Mouse (Mus musculus): Measurements from ENCODE around the gene Wasf3. TPM values are rescaled to one million over a fixed set of nuclear protein-coding genes. Genes with fewer than 3 reads are reported as not detected.
"Not testable (repeated sequence)": the region's sequence is repeated elsewhere in the genome, so short reads cannot be mapped to it uniquely, and the experiment has no call there.

The Wasf3 gene
- polyA plus RNA-seq, 1 experiment from 2014 or later = 3.0 TPM

DNA sequence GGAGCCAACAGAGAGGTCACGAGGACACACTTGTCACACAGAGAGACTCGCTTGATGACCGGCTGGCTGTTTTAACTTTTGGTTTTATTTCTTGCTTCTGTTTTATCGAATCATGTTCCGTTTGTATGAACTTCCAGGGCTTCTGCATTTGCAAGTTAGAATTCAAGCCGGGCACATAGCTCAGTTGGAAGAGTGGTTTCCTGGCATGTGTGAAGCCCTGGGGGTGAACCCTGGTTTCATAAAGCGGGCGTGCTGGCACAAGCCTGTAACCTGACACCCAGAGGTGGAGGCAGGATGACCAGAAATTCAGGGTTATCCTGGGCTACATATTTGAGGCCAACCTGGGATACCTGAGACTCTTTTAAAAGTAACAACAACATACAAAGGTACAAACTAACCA is 76.8 kb downstream of the Wasf3 start:
- Histone ChIP-seq H3K4me1 (ENCODE audit: insufficient read depth, low read length) (0 out of 2 replicates have a peak, but pooled peaks cover 5% of the 10 kb centered on the region), H3K4me3 (ENCODE audit: low read length) (no peak overlapping the region), H3K27ac (ENCODE audit: low read length) (peak overlapping the region; percentile 52; the same call in 1 of the 2 replicates), H3K9me3 (ENCODE audit: low read length) (no peaks in the 10 kb centered on the region), H3K36me3 (ENCODE audit: insufficient read depth, low read length) (no peaks in the 10 kb centered on the region), H3K9ac (replicated peaks; ENCODE audit: low read length) (no peak overlapping the region), H3K4me2 (replicated peaks; ENCODE audit: low read depth, low read length) (no peak overlapping the region), H3K27me3 (ENCODE audit: insufficient read depth, low read length) (no peaks in the 10 kb centered on the region)
- ATAC-seq (ENCODE audit: low FRiP score, low TSS enrichment) = peak; percentile 39; the same call in 1 of the 2 replicates
- WGBS = 55% methylated on average over 8 of the region's 8 CpGs

- Histone ChIP-seq H3K9me3 (ENCODE audit: low read length) (no peaks in the 10 kb centered on the region), H3K9ac (replicated peaks; ENCODE audit: low read length) (no peak overlapping the region)
- WGBS = 81% methylated on average over 19 of the region's 19 CpGs
Observed at GRCm38 (mm10) chr5:146466663-146467062, 81.9 kb downstream of the Wasf3 start.

DNA sequence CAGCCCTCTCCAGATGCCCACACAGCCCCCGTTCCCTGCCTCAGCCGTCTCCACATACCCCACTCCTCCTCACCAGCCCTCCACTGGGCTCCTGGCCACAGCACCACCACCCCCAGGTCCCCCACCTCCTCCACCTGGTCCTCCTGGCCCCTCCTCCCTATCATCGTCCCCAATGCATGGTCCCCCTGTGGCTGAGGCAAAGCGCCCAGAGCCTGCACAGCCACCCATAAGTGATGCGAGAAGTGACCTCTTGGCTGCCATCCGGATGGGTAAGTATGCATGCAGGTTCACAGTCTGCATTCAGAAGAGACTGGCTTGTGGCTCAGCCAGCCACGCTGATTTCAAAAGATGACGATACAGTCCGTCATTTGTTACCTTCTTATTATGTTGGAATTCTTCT is 83.5 kb downstream of the Wasf3 start:
- Histone ChIP-seq H3K27ac (ENCODE audit: low read length) (no peak overlapping the region), H3K9ac (replicated peaks; ENCODE audit: low read length) (no peak overlapping the region), H3K36me3 (ENCODE audit: insufficient read depth, low read length) (no peaks in the 10 kb centered on the region), H3K4me1 (ENCODE audit: insufficient read depth, low read length) (no peaks in the 10 kb centered on the region), H3K27me3 (ENCODE audit: insufficient read depth, low read length) (no peaks in the 10 kb centered on the region), H3K9me3 (ENCODE audit: low read length) (no peaks in the 10 kb centered on the region), H3K4me3 (ENCODE audit: low read length) (no peak overlapping the region), H3K4me2 (replicated peaks; ENCODE audit: low read depth, low read length) (no peak overlapping the region)
- WGBS = 91% methylated on average over 9 of the region's 9 CpGs
- ATAC-seq (ENCODE audit: low FRiP score, low TSS enrichment) = no peak

More at GRCm38 (mm10) chr5:146466663-146467062, 81.9 kb downstream of the Wasf3 start:
- H3K27me3 ChIP-seq (ENCODE audit: insufficient read depth, low read length) = no peaks in the 10 kb centered on the region
- H3K4me3 ChIP-seq (ENCODE audit: low read length) = no peak overlapping the region
- H3K4me1 ChIP-seq (ENCODE audit: insufficient read depth, low read length) = no peaks in the 10 kb centered on the region
- no peak for ATAC-seq (ENCODE audit: low FRiP score, low TSS enrichment)
- no peaks in the 10 kb centered on the region for H3K36me3 ChIP-seq (ENCODE audit: insufficient read depth, low read length)
- no peak overlapping the region for H3K27ac ChIP-seq (ENCODE audit: low read length)
- no peak overlapping the region for H3K4me2 ChIP-seq (replicated peaks; ENCODE audit: low read depth, low read length)

DNA sequence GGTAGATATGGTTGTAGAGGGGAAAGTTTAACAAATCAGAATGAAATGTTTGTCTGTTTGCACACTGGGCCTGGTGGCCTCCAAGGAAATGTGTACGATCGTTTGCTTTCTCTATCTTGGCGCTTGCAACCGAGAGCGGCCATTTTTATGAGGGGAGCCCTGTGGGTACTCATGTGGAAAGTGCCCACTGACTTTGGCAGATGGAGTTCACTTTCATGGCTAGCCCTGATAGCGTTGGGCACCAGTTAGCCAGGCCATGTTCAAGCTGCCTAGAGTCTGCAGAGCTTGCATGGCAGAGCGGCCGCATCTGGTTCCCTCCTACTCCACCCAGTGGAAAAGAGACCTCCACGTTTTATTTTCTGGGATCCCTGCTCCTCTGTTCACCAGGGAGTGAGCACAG is 86.0 kb downstream of the Wasf3 start:
- H3K4me3 ChIP-seq (ENCODE audit: low read length) = no peak overlapping the region
- ATAC-seq (ENCODE audit: low FRiP score, low TSS enrichment) = no peak
- 80% methylated on average over 9 of the region's 9 CpGs for WGBS
- H3K4me2 ChIP-seq (replicated peaks; ENCODE audit: low read depth, low read length) = no peak overlapping the region
- no peaks in the 10 kb centered on the region for H3K9me3 ChIP-seq (ENCODE audit: low read length)
- no peak overlapping the region for H3K9ac ChIP-seq (replicated peaks; ENCODE audit: low read length)
- no peaks in the 10 kb centered on the region for H3K4me1 ChIP-seq (ENCODE audit: insufficient read depth, low read length)
- H3K36me3 ChIP-seq (ENCODE audit: insufficient read depth, low read length) = no peaks in the 10 kb centered on the region
- no peaks in the 10 kb centered on the region for H3K27me3 ChIP-seq (ENCODE audit: insufficient read depth, low read length)
- no peak overlapping the region for H3K27ac ChIP-seq (ENCODE audit: low read length)

DNA sequence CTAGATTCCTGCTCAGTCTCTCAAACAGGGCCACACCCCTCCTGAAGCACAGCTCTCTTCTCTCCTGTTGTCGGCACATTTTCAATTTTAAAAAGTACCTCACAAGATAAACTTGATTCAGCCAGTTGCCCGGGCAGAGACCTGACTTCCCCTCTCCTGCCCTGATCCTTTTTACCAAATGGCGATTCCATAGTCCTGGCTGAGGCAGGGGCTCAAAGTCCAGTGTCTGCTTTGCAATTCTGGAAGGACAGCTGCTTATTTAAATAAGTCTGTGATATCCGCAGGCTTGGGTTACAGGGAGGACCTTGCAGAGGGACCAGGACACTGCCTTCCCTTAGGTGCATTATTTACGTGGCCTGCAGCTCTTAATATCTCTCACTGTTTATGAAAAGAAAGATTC is 86.5 kb downstream of the Wasf3 start:
- Histone ChIP-seq H3K27me3 (ENCODE audit: insufficient read depth, low read length) (no peaks in the 10 kb centered on the region), H3K4me1 (ENCODE audit: insufficient read depth, low read length) (no peaks in the 10 kb centered on the region), H3K27ac (ENCODE audit: low read length) (no peak overlapping the region), H3K36me3 (ENCODE audit: insufficient read depth, low read length) (no peaks in the 10 kb centered on the region), H3K4me3 (ENCODE audit: low read length) (no peak overlapping the region), H3K4me2 (replicated peaks; ENCODE audit: low read depth, low read length) (no peak overlapping the region), H3K9me3 (ENCODE audit: low read length) (no peaks in the 10 kb centered on the region), H3K9ac (replicated peaks; ENCODE audit: low read length) (no peak overlapping the region)
- ATAC-seq (ENCODE audit: low FRiP score, low TSS enrichment) = peak; percentile 61; the same call in 1 of the 2 replicates
- 80% methylated on average over 5 of the region's 5 CpGs for WGBS

- Histone ChIP-seq H3K27me3 (ENCODE audit: insufficient read depth, low read length) (no peaks in the 10 kb centered on the region), H3K4me1 (ENCODE audit: insufficient read depth, low read length) (no peaks in the 10 kb centered on the region), H3K4me3 (ENCODE audit: low read length) (no peak overlapping the region), H3K9ac (replicated peaks; ENCODE audit: low read length) (no peak overlapping the region), H3K9me3 (ENCODE audit: low read length) (no peaks in the 10 kb centered on the region), H3K36me3 (ENCODE audit: insufficient read depth, low read length) (no peaks in the 10 kb centered on the region), H3K4me2 (replicated peaks; ENCODE audit: low read depth, low read length) (no peak overlapping the region), H3K27ac (ENCODE audit: low read length) (no peak overlapping the region)
- WGBS = 89% methylated on average over 12 of the region's 12 CpGs
- no peak for ATAC-seq (ENCODE audit: low FRiP score, low TSS enrichment)
Observed at GRCm38 (mm10) chr5:146471821-146472220, 87.0 kb downstream of the Wasf3 start.

- H3K4me1 ChIP-seq (ENCODE audit: insufficient read depth, low read length); H3K9me3 ChIP-seq (ENCODE audit: low read length); H3K36me3 ChIP-seq (ENCODE audit: insufficient read depth, low read length); H3K27ac ChIP-seq (ENCODE audit: low read length); H3K4me2 ChIP-seq (replicated peaks; ENCODE audit: low read depth, low read length); H3K27me3 ChIP-seq (ENCODE audit: insufficient read depth, low read length); ATAC-seq (ENCODE audit: low FRiP score, low TSS enrichment); H3K4me3 ChIP-seq (ENCODE audit: low read length); H3K9ac ChIP-seq (replicated peaks; ENCODE audit: low read length): not testable (repeated sequence)
- WGBS = 12% methylated on average over 4 of the region's 4 CpGs
Observed at GRCm38 (mm10) chr5:146479564-146479963, 94.8 kb downstream of the Wasf3 start.

DNA sequence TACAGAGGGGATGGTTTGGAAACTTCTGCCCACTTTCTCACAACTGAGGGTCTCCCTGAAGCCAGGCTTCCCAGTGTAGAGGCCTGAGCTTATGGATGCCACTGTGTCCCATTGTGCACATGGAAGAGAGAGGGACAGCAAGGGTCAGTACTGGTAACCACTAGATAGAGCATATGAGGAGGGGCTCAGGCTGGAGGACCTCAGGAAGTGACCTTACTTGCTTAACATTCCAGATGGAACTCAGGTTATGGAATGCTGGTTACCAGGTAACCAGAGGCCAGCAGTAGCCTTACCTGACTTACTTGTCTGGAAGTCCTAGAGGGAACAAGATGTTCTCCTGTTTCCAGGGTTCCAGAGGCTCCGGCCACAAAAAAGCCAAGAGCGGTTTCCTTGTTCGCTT is 96.9 kb downstream of the Wasf3 start, which contains the start of gene Gm6408:
Gene Gm6408 (plus strand): TSS at position 301 of the 400 bp plus-strand sequence.
- H3K27ac ChIP-seq (ENCODE audit: low read length); H3K4me1 ChIP-seq (ENCODE audit: insufficient read depth, low read length); H3K36me3 ChIP-seq (ENCODE audit: insufficient read depth, low read length); H3K9ac ChIP-seq (replicated peaks; ENCODE audit: low read length); H3K4me3 ChIP-seq (ENCODE audit: low read length); H3K27me3 ChIP-seq (ENCODE audit: insufficient read depth, low read length); H3K4me2 ChIP-seq (replicated peaks; ENCODE audit: low read depth, low read length); ATAC-seq (ENCODE audit: low FRiP score, low TSS enrichment); H3K9me3 ChIP-seq (ENCODE audit: low read length): not testable (repeated sequence)
- 100% methylated on average over 1 of the region's 3 CpGs for WGBS

- not testable (repeated sequence) for H3K4me2 ChIP-seq (replicated peaks; ENCODE audit: low read depth, low read length); H3K27me3 ChIP-seq (ENCODE audit: insufficient read depth, low read length); H3K4me3 ChIP-seq (ENCODE audit: low read length); H3K36me3 ChIP-seq (ENCODE audit: insufficient read depth, low read length); H3K9ac ChIP-seq (replicated peaks; ENCODE audit: low read length); ATAC-seq (ENCODE audit: low FRiP score, low TSS enrichment); H3K27ac ChIP-seq (ENCODE audit: low read length); H3K4me1 ChIP-seq (ENCODE audit: insufficient read depth, low read length); H3K9me3 ChIP-seq (ENCODE audit: low read length)
- WGBS = 10% methylated on average over 3 of the region's 4 CpGs
Observed at GRCm38 (mm10) chr5:146488959-146489358, 104.2 kb downstream of the Wasf3 start.

GRCm38 (mm10) chr5:146491063-146491462 is 106.3 kb downstream of the Wasf3 start, which contains the start of gene Gm6370:
TSS of gene Gm6370 (plus strand) at chr5:146491363.
- WGBS = no CpG with 5 or more reads among the region's 5 CpGs
- not testable (repeated sequence) for H3K4me1 ChIP-seq (ENCODE audit: insufficient read depth, low read length); ATAC-seq (ENCODE audit: low FRiP score, low TSS enrichment)

More at GRCm38 (mm10) chr5:146491063-146491462, 106.3 kb downstream of the Wasf3 start, which contains the start of gene Gm6370:
- not testable (repeated sequence) for H3K4me3 ChIP-seq (ENCODE audit: low read length); H3K27ac ChIP-seq (ENCODE audit: low read length); H3K9ac ChIP-seq (replicated peaks; ENCODE audit: low read length); H3K9me3 ChIP-seq (ENCODE audit: low read length); H3K27me3 ChIP-seq (ENCODE audit: insufficient read depth, low read length); H3K4me2 ChIP-seq (replicated peaks; ENCODE audit: low read depth, low read length); H3K36me3 ChIP-seq (ENCODE audit: insufficient read depth, low read length)
